Mouse (Mus musculus): ENCODE measurements around the gene S1pr4.

Gene S1pr4

DNA sequence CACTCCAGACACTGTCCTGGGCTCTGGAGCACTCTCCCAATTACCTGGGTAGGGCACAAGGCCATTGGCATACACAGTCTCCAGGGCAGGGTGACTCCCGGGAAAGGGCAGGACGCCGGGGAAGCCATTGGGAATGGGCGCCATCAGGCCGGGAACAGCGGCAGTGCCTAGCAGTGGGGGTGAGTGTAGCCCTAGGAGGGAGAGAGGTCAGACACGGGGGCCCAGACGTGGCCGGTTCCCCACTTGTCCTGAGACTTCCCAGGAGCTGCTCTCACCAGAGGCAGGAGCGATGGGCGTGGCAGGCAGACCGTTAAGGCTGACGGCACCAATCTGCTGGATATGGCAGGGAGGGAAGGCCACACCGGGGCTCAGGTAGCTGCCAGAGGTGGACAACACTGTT is 33.1 kb downstream of the S1pr4 start:
- in situ Hi-C loops (cut with MboI, MseI): no loop called here

- in situ Hi-C loops (cut with MboI, MseI): no loop called here
These were observed 33.9 kb downstream of the S1pr4 start for GRCm38 (mm10) chr10:81466066-81466465.

- in situ Hi-C loops (cut with MboI, MseI): no loop called here
These were observed 34.7 kb downstream of the S1pr4 start for GRCm38 (mm10) chr10:81465265-81465645.

DNA sequence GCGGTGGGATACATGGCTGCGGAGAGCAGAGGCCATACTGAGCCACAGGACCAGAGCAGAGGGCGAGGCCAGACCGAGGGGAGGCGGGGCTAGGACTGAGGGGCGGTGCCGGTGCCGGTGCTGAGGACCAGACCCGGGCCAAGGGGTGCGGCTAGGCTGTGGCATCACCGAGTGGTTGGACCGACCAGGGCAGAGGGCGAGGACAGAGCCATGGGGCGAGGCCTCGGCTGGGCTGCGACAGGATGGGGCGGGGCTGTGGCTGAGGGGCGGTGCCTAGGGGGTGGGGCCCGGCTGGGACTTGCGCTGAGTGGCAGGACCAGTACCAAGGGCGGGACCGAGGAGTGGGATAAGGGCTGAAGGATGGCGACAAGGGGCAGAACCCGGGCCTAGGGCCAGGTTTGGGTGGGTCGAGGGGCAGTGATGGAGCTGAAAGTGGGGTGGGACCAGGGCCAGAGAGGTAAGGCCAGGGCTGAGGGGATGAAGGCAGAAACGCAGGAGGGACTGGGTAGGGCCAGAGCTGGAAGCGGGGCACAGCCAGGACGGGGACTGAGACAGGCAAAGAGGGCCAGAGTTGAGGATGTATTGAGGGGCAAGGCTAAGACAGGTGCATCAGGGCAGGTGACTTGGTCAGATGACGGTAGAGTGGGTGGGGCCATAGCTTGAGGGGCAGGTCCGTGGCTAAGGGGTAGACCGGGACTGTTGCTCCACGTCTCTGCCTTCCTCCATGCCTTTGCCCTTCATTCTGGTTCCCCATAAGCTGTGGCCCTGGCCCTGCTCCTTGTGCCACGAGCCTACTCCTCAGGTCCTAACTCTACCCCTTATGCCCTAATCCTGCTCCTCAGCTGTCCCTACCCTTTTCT is 35.3 kb downstream of the S1pr4 start:
- in situ Hi-C loops (cut with MboI, MseI): no loop called here

- in situ Hi-C loops (cut with MboI, MseI): no loop called here
These were observed 36.4 kb downstream of the S1pr4 start for GRCm38 (mm10) chr10:81463531-81463930.

DNA sequence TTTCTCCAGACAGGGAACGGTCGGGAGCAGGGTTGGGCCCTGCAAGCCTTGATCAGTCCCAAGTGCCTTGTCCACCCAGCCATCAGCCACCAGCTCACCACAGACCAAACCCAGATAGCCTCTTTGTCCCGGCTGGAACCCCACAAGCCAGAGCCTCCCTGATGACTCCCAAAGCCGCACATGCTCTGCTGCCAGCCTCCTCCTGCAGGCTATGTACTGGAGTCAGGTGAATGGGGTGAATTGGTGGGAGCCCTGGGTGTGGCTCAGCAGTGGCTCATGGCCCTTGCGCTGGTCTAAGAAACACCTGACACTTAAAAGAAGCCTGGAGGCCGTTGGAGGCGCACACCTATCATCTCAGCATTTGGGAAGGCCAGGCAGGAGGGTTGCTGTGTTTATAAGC is 37.0 kb downstream of the S1pr4 start:
- in situ Hi-C loops (cut with MboI, MseI): no loop called here

- in situ Hi-C loops (cut with MboI, MseI): no loop called here
These were observed 37.5 kb downstream of the S1pr4 start for GRCm38 (mm10) chr10:81462415-81462804.

DNA sequence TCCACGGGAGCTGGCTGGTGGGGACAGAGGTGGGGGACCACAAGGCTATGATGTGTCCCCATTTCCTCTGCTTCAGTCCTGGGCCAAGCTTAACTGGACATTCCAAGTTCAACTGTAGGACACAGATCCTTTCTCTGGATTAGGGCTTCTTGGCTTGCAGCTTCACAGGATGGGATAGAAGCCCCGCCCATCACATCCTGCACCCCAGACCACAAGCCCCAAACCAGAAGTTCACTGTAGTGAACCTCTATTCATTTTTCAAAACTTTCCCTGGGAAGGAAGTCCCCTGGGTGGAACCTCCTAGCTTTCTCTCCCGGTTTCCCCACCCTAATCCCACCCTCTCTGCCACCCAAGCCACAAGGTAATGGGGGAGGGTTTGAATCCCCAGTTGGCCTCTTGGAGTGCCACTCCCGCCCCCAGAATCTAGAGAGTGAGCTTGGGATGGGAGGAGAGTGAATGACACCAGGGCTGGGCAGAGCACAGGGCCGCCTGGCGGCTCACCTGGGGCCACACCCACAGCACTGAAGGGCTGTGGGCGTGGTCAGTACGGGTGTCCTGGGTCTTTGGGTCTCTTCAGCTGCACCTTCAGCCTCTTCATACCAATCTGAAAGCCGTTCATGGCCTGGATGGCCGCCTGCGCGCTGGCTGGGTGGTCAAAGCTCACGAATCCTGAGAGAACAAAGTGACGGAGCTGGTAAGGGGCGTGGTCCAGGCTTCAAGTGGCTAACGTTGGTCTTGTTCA is 38.1 kb downstream of the S1pr4 start:
- in situ Hi-C loops (cut with MboI, MseI): no loop called here

DNA sequence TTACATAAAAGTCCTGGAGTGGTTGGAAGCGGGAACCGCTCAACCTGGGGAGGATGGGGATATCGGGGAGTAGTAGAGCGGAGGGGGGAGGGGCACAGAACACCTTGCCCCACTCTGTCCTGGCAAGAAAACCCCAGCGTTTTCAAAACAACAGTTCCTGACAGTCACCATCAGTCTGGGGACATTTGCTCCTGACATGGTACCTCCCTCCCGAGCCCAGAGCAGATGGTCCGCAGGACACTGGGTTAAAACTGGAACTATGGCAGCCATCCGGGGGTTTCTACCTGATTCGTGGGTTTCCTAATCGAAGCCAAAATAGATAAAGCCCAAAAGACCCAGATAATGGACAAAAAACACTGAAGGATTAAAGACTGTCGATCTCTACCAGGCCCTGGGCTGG is 39.0 kb downstream of the S1pr4 start:
- in situ Hi-C loops (cut with MboI, MseI): no loop called here

DNA sequence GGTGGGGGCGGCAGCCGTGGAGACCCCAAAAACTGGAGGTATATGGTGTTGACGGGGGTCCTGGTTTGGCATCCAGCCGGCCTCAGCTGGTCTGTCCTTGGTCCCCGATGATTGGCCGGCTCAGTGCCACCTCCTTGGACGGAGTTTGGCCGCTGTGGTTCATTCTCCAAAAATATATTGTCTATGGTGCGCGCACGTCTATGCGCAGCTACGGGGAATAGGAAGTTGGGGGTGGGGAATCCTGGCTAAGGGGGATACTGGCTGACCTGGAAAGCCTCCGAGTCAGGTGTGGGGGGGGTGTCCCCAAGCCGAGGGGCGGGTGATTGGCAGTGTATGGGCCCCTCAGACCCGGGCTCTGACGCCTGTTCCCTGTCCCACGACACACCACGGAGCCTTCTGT is 39.5 kb downstream of the S1pr4 start:
- in situ Hi-C loops (cut with MboI, MseI): no loop called here

GRCm38 (mm10) chr10:81459399-81459798 is 40.5 kb downstream of the S1pr4 start:
- in situ Hi-C loops (cut with MboI, MseI): no loop called here

DNA sequence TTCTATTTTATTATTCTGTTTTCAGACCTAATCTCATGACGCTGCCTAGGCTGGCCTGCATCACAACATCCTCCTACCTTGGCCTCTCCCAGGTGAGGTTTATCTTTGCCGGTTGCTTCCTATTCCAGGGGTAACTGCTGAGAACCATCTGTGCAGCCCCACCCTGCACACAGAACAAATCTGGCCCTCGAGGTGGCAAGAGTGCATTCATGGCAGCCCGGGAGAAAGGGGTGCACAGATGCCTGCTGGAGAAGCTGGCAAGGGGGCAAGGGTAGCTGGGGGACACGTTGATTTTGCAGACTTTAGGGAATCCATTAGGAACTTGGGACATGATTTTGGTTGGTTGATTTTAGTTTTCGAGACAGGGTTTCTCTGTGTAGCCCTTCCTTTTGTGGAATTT is 41.7 kb downstream of the S1pr4 start:
- in situ Hi-C loops (cut with MboI, MseI): no loop called here

- in situ Hi-C loops (cut with MboI, MseI): no loop called here
These were observed 42.3 kb downstream of the S1pr4 start for GRCm38 (mm10) chr10:81457624-81458023.

- in situ Hi-C loops (cut with MboI, MseI): no loop called here
These were observed 42.9 kb downstream of the S1pr4 start for GRCm38 (mm10) chr10:81456983-81457563.

GRCm38 (mm10) chr10:81455181-81455895 is 44.6 kb downstream of the S1pr4 start, which contains the start of gene Nfic:
Gene Nfic, minus strand, starts transcription at chr10:81455635.
- in situ Hi-C loops (cut with MboI, MseI): no loop called here

DNA sequence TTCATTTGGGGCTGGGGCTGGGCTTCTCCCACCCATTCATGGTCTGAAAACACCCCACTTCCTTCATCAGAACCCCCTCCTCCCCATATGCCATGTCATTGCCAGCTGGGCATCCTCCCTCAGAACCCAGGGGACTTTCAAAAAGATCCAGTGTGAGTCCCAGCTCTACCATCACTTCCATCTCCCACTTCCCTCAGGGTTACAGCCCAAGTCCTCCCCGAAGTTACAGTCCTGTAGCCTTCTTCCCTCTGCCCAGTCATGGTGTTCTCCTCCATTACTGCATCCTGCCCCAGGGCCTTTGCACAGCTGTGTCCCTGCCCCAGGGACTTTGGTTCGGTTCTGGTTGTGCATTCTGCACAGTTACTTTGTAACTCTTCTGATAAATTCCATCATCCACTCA is 45.8 kb downstream of the S1pr4 start:
- in situ Hi-C loops (cut with MboI, MseI): no loop called here

- in situ Hi-C loops (cut with MboI, MseI): no loop called here
These were observed 47.0 kb downstream of the S1pr4 start for GRCm38 (mm10) chr10:81452947-81453288.

DNA sequence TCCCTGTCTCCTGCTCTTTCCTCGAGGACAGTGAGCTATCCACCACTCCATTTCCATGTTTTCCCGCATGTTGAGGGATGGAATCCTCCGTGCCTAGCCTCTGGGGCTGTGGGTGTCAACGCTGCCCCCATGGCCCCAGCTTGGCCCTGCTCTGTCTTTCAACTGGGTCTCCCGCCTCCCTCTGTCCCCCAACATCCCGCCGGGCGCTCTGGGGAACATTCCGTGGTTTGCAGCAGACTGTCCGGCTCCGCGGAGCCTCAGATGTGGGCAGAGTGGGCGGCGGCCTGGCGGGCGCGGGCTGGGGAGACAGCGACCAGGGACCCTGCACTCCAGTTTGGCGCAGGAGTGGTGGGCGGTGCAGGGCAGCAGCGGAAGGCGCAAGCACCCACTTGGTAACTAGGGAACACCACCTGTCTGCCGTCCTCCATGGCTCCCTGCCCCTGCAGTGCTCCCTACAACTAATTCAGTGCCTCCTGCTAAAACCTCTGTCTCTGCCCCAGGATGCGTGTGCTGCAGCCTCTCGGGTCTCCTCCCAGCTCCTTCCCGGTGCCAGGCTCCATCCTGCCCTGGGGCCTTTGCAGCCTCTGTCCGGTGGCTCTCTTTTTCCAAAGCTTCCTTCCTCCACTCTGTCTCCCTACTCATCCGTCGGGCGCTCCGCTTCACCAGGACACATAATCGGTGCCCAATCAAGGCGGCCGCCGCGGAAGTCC is 47.5 kb downstream of the S1pr4 start:
- in situ Hi-C loops (cut with MboI, MseI): no loop called here

GRCm38 (mm10) chr10:81451365-81451745 is 48.6 kb downstream of the S1pr4 start:
- in situ Hi-C loops (cut with MboI, MseI): no loop called here

DNA sequence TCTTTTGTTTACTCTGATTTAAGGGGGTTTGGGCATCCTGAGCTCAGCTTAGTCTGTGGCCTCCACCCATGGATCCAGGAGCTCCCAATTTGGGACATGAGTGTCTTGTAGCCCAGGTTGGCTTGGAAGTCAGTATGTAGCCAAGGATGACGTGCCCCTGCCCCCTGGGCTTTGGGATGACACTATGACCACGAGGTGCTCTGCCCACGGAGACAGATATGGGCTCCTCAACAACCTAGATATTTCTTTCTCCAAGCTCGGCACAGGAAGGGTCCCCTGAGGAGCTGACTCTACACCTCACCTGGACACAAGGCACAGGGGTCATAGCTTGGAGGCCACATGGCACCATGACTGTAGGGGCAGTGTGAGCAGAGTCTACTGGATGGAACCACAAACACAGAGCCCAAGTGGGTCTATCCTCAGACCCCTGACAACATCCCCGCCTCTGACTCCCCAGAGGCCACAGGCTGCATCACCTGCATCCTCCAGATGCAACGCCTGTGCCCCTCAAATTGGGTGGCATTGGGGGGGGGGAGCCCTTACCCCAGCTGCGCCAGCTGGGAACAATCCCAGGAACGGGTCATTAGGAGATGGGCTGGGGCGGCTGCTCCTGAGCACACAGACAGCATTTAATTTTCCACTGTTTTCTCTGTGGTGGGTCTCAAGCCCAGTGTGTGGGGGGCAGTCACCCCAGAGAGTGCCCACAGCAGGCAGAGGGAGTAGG is 49.1 kb downstream of the S1pr4 start:
- in situ Hi-C loops (cut with MboI, MseI): no loop called here

DNA sequence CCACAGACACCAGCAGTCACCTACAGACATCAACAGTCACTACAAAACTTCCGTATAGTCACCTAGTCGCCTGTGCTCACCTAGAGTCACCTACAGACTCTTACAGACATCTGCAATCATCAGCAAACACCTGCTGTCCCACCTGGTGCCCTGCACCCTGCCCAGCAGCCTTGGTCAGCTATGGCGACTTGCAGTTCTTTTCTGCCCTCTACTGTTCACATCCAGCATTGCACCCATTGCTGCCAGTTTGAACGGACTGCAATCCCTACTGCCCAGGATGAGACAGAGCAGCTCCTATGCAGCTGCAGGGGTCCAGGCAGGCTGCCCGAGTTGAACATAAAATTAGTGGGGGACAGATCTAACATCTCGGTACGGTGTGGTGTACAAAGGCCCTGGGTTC is 49.8 kb downstream of the S1pr4 start:
- in situ Hi-C loops (cut with MboI, MseI): no loop called here
